Mouse (Mus musculus): ENCODE data around the gene Dcp1b. TPM values are rescaled to one million over a fixed set of nuclear protein-coding genes. Genes with fewer than 3 reads are reported as not detected.

Gene Dcp1b
- polyA plus RNA-seq, 2 experiments, result 2.9 to 5.3 TPM

GRCm38 (mm10) chr6:119182211-119182610, 7.2 kb downstream of the Dcp1b start:
- no peaks in the 10 kb centered on the region for H3K36me3 ChIP-seq (replicated peaks; ENCODE audit: control insufficient read depth, insufficient read depth, low read depth)
- 69% methylated on average over 9 of the region's 9 CpGs for WGBS (ENCODE audit: insufficient replicate concordance)
- DNase-seq (ENCODE audit: low read depth in 3 of 3, low spot score in 3 of 3), result no peak

GRCm38 (mm10) chr6:119183781-119184180, 8.7 kb downstream of the Dcp1b start:
- 70% methylated on average over 3 of the region's 3 CpGs for WGBS (ENCODE audit: insufficient replicate concordance)
- no peak for TF ChIP-seq EP300 (IDR thresholded peaks at IDR 0.05; ENCODE audit: low read depth)
- no peak for TF ChIP-seq CTCF (IDR thresholded peaks at IDR 0.05; ENCODE audit: low read depth)
- ATAC-seq (ENCODE audit: insufficient read depth), result no peak

More at GRCm38 (mm10) chr6:119182211-119182610, 7.2 kb downstream of the Dcp1b start:
- H3K27ac ChIP-seq, result no peak overlapping the region
- no peaks in the 10 kb centered on the region for H3K4me1 ChIP-seq (replicated peaks; ENCODE audit: control insufficient read depth in 2 of 2, insufficient read depth in 2 of 2, low read length in 1 of 2)
- no peaks in the 10 kb centered on the region for H3K27me3 ChIP-seq (ENCODE audit: control insufficient read depth, insufficient read depth, low read length)
- H3K4me3 ChIP-seq (ENCODE audit: insufficient read depth in 1 of 2, low read depth in 2 of 2, low read length in 2 of 2), result no peak overlapping the region
- no peak overlapping the region for H3K9ac ChIP-seq (replicated peaks)
- H3K9me3 ChIP-seq (ENCODE audit: control insufficient read depth, low read length), result no peaks in the 10 kb centered on the region
- ATAC-seq (ENCODE audit: insufficient read depth), result no peak
- TF ChIP-seq EP300 (IDR thresholded peaks at IDR 0.05; ENCODE audit: low read depth) (no peak), CTCF (IDR thresholded peaks at IDR 0.05; ENCODE audit: low read depth) (no peak)
- no peak overlapping the region for H3K4me2 ChIP-seq (ENCODE audit: low read depth)

GRCm38 (mm10) chr6:119186658-119187057, 11.6 kb downstream of the Dcp1b start:
- H3K4me2 ChIP-seq (ENCODE audit: low read depth), result no peak overlapping the region
- H3K9ac ChIP-seq (replicated peaks), result no peak overlapping the region
- no peaks in the 10 kb centered on the region for H3K9me3 ChIP-seq (ENCODE audit: control insufficient read depth, low read length)
- no peak overlapping the region for H3K27ac ChIP-seq
- no peak for DNase-seq (ENCODE audit: low read depth in 3 of 3, low spot score in 3 of 3)
- no peak overlapping the region for H3K4me3 ChIP-seq (ENCODE audit: insufficient read depth in 1 of 2, low read depth in 2 of 2, low read length in 2 of 2)
- H3K27me3 ChIP-seq (ENCODE audit: control insufficient read depth, insufficient read depth, low read length), result no peaks in the 10 kb centered on the region
- no peaks in the 10 kb centered on the region for H3K4me1 ChIP-seq (replicated peaks; ENCODE audit: control insufficient read depth in 2 of 2, insufficient read depth in 2 of 2, low read length in 1 of 2)
- WGBS (ENCODE audit: insufficient replicate concordance), result 58% methylated on average over 8 of the region's 8 CpGs
- ATAC-seq (ENCODE audit: insufficient read depth), result no peak
- no peaks in the 10 kb centered on the region for H3K36me3 ChIP-seq (replicated peaks; ENCODE audit: control insufficient read depth, insufficient read depth, low read depth)
- peak; percentile 42 for TF ChIP-seq CTCF (IDR thresholded peaks at IDR 0.05; ENCODE audit: low read depth)
- no peak for TF ChIP-seq EP300 (IDR thresholded peaks at IDR 0.05; ENCODE audit: low read depth)

More at GRCm38 (mm10) chr6:119183781-119184180, 8.7 kb downstream of the Dcp1b start:
- H3K9ac ChIP-seq (replicated peaks), result no peak overlapping the region
- no peaks in the 10 kb centered on the region for H3K4me1 ChIP-seq (replicated peaks; ENCODE audit: control insufficient read depth in 2 of 2, insufficient read depth in 2 of 2, low read length in 1 of 2)
- no peaks in the 10 kb centered on the region for H3K36me3 ChIP-seq (replicated peaks; ENCODE audit: control insufficient read depth, insufficient read depth, low read depth)
- no peak overlapping the region for H3K4me3 ChIP-seq (ENCODE audit: insufficient read depth in 1 of 2, low read depth in 2 of 2, low read length in 2 of 2)
- no peaks in the 10 kb centered on the region for H3K27me3 ChIP-seq (ENCODE audit: control insufficient read depth, insufficient read depth, low read length)
- H3K9me3 ChIP-seq (ENCODE audit: control insufficient read depth, low read length), result no peaks in the 10 kb centered on the region
- no peak overlapping the region for H3K27ac ChIP-seq
- DNase-seq (ENCODE audit: low read depth in 3 of 3, low spot score in 3 of 3), result no peak
- no peak overlapping the region for H3K4me2 ChIP-seq (ENCODE audit: low read depth)

- Histone ChIP-seq H3K4me2 (ENCODE audit: low read depth) (no peak overlapping the region), H3K4me1 (replicated peaks; ENCODE audit: control insufficient read depth in 2 of 2, insufficient read depth in 2 of 2, low read length in 1 of 2) (no peaks in the 10 kb centered on the region), H3K4me3 (ENCODE audit: insufficient read depth in 1 of 2, low read depth in 2 of 2, low read length in 2 of 2) (no peak overlapping the region), H3K36me3 (replicated peaks; ENCODE audit: control insufficient read depth, insufficient read depth, low read depth) (no peaks in the 10 kb centered on the region), H3K9me3 (ENCODE audit: control insufficient read depth, low read length) (no peaks in the 10 kb centered on the region), H3K27me3 (ENCODE audit: control insufficient read depth, insufficient read depth, low read length) (no peaks in the 10 kb centered on the region), H3K27ac (no peak overlapping the region), H3K9ac (replicated peaks) (no peak overlapping the region)
- WGBS (ENCODE audit: insufficient replicate concordance), result 74% methylated on average over 6 of the region's 6 CpGs
- no peak for ATAC-seq (ENCODE audit: insufficient read depth)
- no peak for TF ChIP-seq EP300 (IDR thresholded peaks at IDR 0.05; ENCODE audit: low read depth)
- TF ChIP-seq CTCF (IDR thresholded peaks at IDR 0.05; ENCODE audit: low read depth), result no peak
- no peak for DNase-seq (ENCODE audit: low read depth in 3 of 3, low spot score in 3 of 3)
Measured at GRCm38 (mm10) chr6:119187631-119188030, 12.6 kb downstream of the Dcp1b start.

- Histone ChIP-seq H3K36me3 (replicated peaks; ENCODE audit: control insufficient read depth, insufficient read depth, low read depth) (no peaks in the 10 kb centered on the region), H3K27me3 (ENCODE audit: control insufficient read depth, insufficient read depth, low read length) (no peaks in the 10 kb centered on the region), H3K9me3 (ENCODE audit: control insufficient read depth, low read length) (no peaks in the 10 kb centered on the region), H3K27ac (no peak overlapping the region), H3K9ac (replicated peaks) (no peak overlapping the region), H3K4me3 (ENCODE audit: insufficient read depth in 1 of 2, low read depth in 2 of 2, low read length in 2 of 2) (no peak overlapping the region), H3K4me1 (replicated peaks; ENCODE audit: control insufficient read depth in 2 of 2, insufficient read depth in 2 of 2, low read length in 1 of 2) (no peaks in the 10 kb centered on the region), H3K4me2 (ENCODE audit: low read depth) (no peak overlapping the region)
- TF ChIP-seq EP300 (IDR thresholded peaks at IDR 0.05; ENCODE audit: low read depth) (no peak), CTCF (IDR thresholded peaks at IDR 0.05; ENCODE audit: low read depth) (no peak)
- ATAC-seq (ENCODE audit: insufficient read depth) (no peak), DNase-seq (ENCODE audit: low read depth in 3 of 3, low spot score in 3 of 3) (no peak)
- WGBS (ENCODE audit: insufficient replicate concordance), result 71% methylated on average over 4 of the region's 4 CpGs
Measured at GRCm38 (mm10) chr6:119191478-119191877, 16.4 kb downstream of the Dcp1b start.
